Mouse (Mus musculus) heart, postnatal 0 days (tissue): ENCODE measurements at regions not wholly inside any gene's neighbourhood (a gene's known extent, or its start where the extent isn't known, plus 50 kb on each side); places are given as distances from the start of the nearest gene placed in this dataset.

Experiments used
- ATAC-seq: fragments of 200-750 bp; cut with Nextera tagmentation; 2 replicates; pipeline ENCODE4 v1.8.0; 2017; ENCODE audit warnings: low read depth, moderate number of reproducible peaks, moderate library complexity; ENCODE audit not compliant: insufficient read depth
- DNase-seq: peaks from one replicate; pipeline ENCODE4 v3.0.0-alpha.2; 2016; ENCODE audit warnings: low spot score
- H3K27ac ChIP-seq: fragments of 300-500 bp; sonication (generic); 2 replicates; pipeline ENCODE4 v1.5.1; 2014; ENCODE audit warnings: low read depth, mild to moderate bottlenecking
- H3K27me3 ChIP-seq: fragments of 300-500 bp; sonication (generic); 2 replicates; pipeline ENCODE4 v1.6.1; 2014; ENCODE audit warnings: low read length, mixed read lengths; ENCODE audit not compliant: control insufficient read depth, insufficient read depth
- H3K36me3 ChIP-seq: fragments of 300-500 bp; sonication (generic); replicated peaks from 2 replicates; pipeline ENCODE4 v1.6.1; 2014; ENCODE audit warnings: low read length, mixed read lengths; ENCODE audit not compliant: control insufficient read depth, insufficient read depth
- H3K4me1 ChIP-seq: fragments of 300-500 bp; sonication (generic); 2 replicates; pipeline ENCODE4 v1.6.1; 2014; ENCODE audit warnings: antibody characterized with exemption; ENCODE audit not compliant: control insufficient read depth, insufficient read depth
- H3K4me2 ChIP-seq: fragments of 300-500 bp; sonication (generic); 2 replicates; pipeline ENCODE4 v1.6.1; 2014; ENCODE audit warnings: low read depth, mild to moderate bottlenecking, low read length, moderate library complexity
- H3K4me3 ChIP-seq: fragments of 300-500 bp; sonication (generic); 2 replicates; pipeline ENCODE4 v1.5.1; 2014; ENCODE audit warnings: low read depth, low read length
- H3K9ac ChIP-seq: fragments of 300-500 bp; sonication (generic); replicated peaks from 2 replicates; pipeline ENCODE4 v1.6.1; 2014; ENCODE audit warnings: low read depth, low read length, mixed read lengths
- H3K9me3 ChIP-seq: fragments of 300-500 bp; sonication (generic); replicated peaks from 2 replicates; pipeline ENCODE4 v1.6.1; 2016; ENCODE audit warnings: low read length; ENCODE audit not compliant: control insufficient read depth
- CTCF ChIP-seq: IDR thresholded peaks from 2 replicates; pipeline ENCODE4 v1.5.1; 2016; ENCODE audit warnings: antibody characterized with exemption, control low read depth, low read depth
- EP300 ChIP-seq: IDR thresholded peaks from 2 replicates; pipeline ENCODE4 v1.6.1; 2016; ENCODE audit warnings: antibody characterized with exemption, low read depth
- WGBS: fragments of 180-500 bp; shearing (Covaris S2); extraction: QIAGEN DNeasy Blood & Tissue Kit; methylation state at CpG from one replicate; pipeline ENCODE4 v1.1.7; 2014; 5-methylcytosine and 5-hydroxymethylcytosine counted together

GRCm38 (mm10) chr4:106195497-106196166, 120.4 kb upstream of the Usp24 start:
- Histone ChIP-seq H3K27ac (no peak overlapping the region), H3K4me3 (no peak overlapping the region), H3K9ac (no peak overlapping the region), H3K27me3 (no peaks in the 10 kb centered on the region), H3K4me2 (no peak overlapping the region), H3K36me3 (no peaks in the 10 kb centered on the region), H3K9me3 (no peaks in the 10 kb centered on the region), H3K4me1 (peaks cover 21% of the 10 kb centered on the region)
- WGBS: 69% methylated on average over 3 of the region's 3 CpGs
- TF ChIP-seq CTCF: no peak
- TF ChIP-seq EP300: no peak
- ATAC-seq (no peak), DNase-seq (no peak)

GRCm38 (mm10) chr4:106199833-106200232, 116.2 kb upstream of the Usp24 start:
- TF ChIP-seq CTCF: no peak
- TF ChIP-seq EP300: peak; percentile 73
- Histone ChIP-seq H3K36me3 (no peaks in the 10 kb centered on the region), H3K27me3 (no peaks in the 10 kb centered on the region), H3K27ac (peak overlapping the region; percentile 70), H3K9ac (no peak overlapping the region), H3K4me1 (peaks cover 17% of the 10 kb centered on the region), H3K4me2 (peak overlapping the region; percentile 32), H3K4me3 (no peak overlapping the region), H3K9me3 (no peaks in the 10 kb centered on the region)
- 14% methylated on average over 11 of the region's 11 CpGs for WGBS
- ATAC-seq: peak; percentile 85
- peak; percentile 71 for DNase-seq

GRCm38 (mm10) chr4:106200241-106200640, 115.8 kb upstream of the Usp24 start:
- 33% methylated on average over 6 of the region's 6 CpGs for WGBS
- no peaks in the 10 kb centered on the region for H3K36me3 ChIP-seq
- peaks cover 17% of the 10 kb centered on the region for H3K4me1 ChIP-seq
- peak overlapping the region; percentile 70 for H3K27ac ChIP-seq
- DNase-seq (no peak), ATAC-seq (peak; percentile 75)
- no peak for TF ChIP-seq EP300
- TF ChIP-seq CTCF: no peak
- no peak overlapping the region for H3K4me3 ChIP-seq
- H3K9ac ChIP-seq: no peak overlapping the region
- H3K4me2 ChIP-seq: peak overlapping the region; percentile 32
- no peaks in the 10 kb centered on the region for H3K27me3 ChIP-seq
- H3K9me3 ChIP-seq: no peaks in the 10 kb centered on the region

GRCm38 (mm10) chr4:106202554-106202953, 113.5 kb upstream of the Usp24 start:
- ATAC-seq: no peak
- no peak overlapping the region for H3K4me2 ChIP-seq
- no peak for DNase-seq
- no peak overlapping the region for H3K9ac ChIP-seq
- H3K27me3 ChIP-seq: no peaks in the 10 kb centered on the region
- no peaks in the 10 kb centered on the region for H3K9me3 ChIP-seq
- 64% methylated on average over 3 of the region's 3 CpGs for WGBS
- TF ChIP-seq CTCF (no peak), EP300 (no peak)
- peaks cover 17% of the 10 kb centered on the region for H3K4me1 ChIP-seq
- no peaks in the 10 kb centered on the region for H3K36me3 ChIP-seq
- H3K4me3 ChIP-seq: no peak overlapping the region
- H3K27ac ChIP-seq: no peak overlapping the region

GRCm38 (mm10) chr4:106205200-106205599, 110.8 kb upstream of the Usp24 start:
- Histone ChIP-seq H3K27ac (no peak overlapping the region), H3K9ac (no peak overlapping the region), H3K9me3 (no peaks in the 10 kb centered on the region), H3K27me3 (no peaks in the 10 kb centered on the region), H3K4me1 (peaks cover 9% of the 10 kb centered on the region), H3K4me2 (no peak overlapping the region), H3K36me3 (no peaks in the 10 kb centered on the region), H3K4me3 (no peak overlapping the region)
- ATAC-seq (no peak), DNase-seq (no peak)
- 86% methylated on average over 2 of the region's 2 CpGs for WGBS
- TF ChIP-seq CTCF (no peak), EP300 (no peak)

- TF ChIP-seq EP300: no peak
- TF ChIP-seq CTCF: peak; percentile 12; the same call in 1 of the 2 replicates
- Histone ChIP-seq H3K4me1 (peaks cover 3% of the 10 kb centered on the region), H3K27ac (no peak overlapping the region), H3K9me3 (no peaks in the 10 kb centered on the region), H3K36me3 (no peaks in the 10 kb centered on the region), H3K4me3 (no peak overlapping the region), H3K27me3 (no peaks in the 10 kb centered on the region), H3K9ac (no peak overlapping the region), H3K4me2 (no peak overlapping the region)
- 54% methylated on average over 2 of the region's 2 CpGs for WGBS
- ATAC-seq: no peak
- no peak for DNase-seq
Observed at GRCm38 (mm10) chr4:106206023-106206422, 110.0 kb upstream of the Usp24 start.
